Mouse (Mus musculus): ENCODE results near the gene Ccdc174.

The Ccdc174 gene

DNA sequence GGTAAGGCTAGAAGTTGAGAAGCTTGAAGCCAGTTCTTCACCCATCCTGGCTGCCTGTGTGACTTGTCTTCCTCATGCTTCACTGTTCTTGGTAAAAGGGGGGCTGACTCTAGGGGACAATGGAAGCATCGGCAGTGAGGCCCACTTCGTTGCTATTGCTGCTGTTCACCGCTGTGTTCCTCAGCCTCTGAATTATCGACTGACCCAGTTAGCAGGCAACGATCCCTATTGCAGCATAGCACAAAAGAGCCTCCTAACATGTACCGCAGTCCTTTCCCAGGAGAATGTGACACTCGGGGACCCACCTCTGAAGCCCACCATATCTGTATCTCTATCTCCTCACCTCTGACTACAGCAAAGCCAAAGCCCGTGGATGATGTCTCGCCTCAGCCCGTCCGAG is 39.9 kb downstream of the Ccdc174 start:
- DNase-seq (ENCODE audit: low spot score in 2 of 2) = no peak

DNA sequence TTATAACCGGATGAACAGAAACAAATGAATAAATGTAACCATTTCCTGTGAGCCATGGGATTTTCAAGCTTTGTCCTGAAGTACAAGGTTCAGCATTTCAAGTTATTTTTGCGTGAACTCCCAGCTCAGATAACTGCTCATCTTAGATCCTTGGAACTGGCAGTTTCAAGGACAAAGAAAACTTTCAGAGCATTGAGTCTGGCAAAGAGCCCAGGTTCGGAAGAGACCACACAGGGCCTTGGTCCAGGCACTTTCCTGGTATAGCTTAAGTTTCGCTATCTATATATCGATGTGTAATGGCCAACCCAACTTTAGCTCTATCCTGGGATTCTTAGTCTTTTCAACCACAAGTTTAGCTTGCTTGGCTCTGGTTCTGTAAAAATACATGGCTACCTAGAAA is 53.4 kb downstream of the Ccdc174 start:
- DNase-seq (ENCODE audit: low spot score in 2 of 2) = no peak

DNA sequence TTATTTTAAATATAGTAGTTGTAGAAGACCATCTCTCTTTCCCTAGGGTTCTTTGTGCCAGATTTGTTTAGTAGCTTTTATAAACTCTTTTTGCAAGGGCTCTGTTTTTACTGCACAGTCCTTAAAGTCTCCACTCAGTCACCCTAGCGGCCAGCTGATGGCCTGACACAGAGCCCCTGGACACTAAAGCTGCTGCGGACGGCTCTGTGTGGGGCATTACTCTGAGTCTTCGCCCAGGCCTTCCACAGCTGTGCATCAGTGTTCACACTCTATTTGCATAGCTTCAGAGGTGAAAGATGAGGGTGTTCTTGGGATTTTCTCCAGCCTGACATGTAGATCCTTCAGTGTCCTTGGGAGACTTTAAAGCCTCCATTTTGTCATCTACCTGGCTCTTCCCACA is 60.6 kb downstream of the Ccdc174 start:
- no peak for DNase-seq (ENCODE audit: low spot score in 2 of 2)

DNA sequence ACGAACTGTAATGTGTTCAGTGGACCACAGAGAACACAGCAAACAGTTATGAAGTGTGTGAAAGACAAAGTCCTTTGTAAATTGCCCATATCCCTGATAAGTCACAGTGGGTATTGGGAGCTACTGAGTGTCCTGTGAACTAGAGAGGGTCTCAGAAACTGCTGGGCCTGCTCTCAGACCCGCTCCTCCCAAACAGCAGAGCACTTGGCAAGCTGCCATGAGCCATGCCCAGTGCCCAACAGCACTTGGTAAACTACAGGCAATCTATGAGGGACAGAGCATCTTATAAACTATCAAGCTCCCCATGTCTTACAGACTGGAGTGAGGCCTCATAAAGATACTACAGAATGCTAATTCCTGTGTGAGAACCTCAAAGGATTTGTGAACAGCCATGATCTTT is 70.6 kb downstream of the Ccdc174 start:
- DNase-seq (ENCODE audit: low spot score in 2 of 2) = no peak
